Mouse (Mus musculus): ENCODE data around the gene Cct8l1. TPM values are rescaled to one million over a fixed set of nuclear protein-coding genes. Genes with fewer than 3 reads are reported as not detected.

The Cct8l1 gene
- not detected in 2 replicates for polyA plus RNA-seq (2011; ENCODE audit: insufficient read depth, insufficient read length, low replicate concordance, missing spikeins)

DNA sequence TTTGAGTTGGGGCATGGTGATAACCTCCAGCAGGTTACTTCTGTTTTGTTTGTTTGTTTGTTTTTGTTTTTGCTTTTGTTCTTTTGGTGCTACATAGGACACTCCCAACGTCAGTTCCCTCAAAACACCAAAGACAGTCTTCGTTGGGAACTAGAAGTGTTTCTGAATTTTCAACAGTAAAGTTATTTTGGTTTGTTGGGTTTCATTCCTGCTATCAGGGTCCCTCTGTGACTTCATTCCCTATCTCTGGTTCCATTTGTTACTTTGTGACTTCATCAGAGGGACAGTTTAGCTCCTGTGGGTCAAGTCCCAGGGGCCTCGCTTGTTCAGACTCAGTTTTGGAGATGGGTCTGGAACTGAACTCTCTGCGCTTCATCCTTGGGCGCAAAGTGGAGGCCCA, at the start of gene Cct8l1:
Gene Cct8l1 (plus strand): TSS at position 301 of the 400 bp plus-strand sequence.
- no peak within 1 kb of the TSS for H3K27ac ChIP-seq (ENCODE audit: control insufficient read depth, insufficient read depth, low read depth, low read length, poor library complexity)
- TF ChIP-seq CTCF (IDR thresholded peaks at IDR 0.05; ENCODE audit: control insufficient read depth, insufficient read depth, low read length) (no peak), POLR2A (IDR thresholded peaks at IDR 0.05; ENCODE audit: borderline replicate concordance, control insufficient read depth, low read depth, low read length) (no peak)
- H3K4me1 ChIP-seq (ENCODE audit: control insufficient read depth, insufficient read depth, low read length): no peaks in the 10 kb centered on the region
- no peak within 1 kb of the TSS for H3K4me3 ChIP-seq (replicated peaks; ENCODE audit: control insufficient read depth, low read depth, low read length)
- WGBS: 85% methylated on average over 5 of the region's 5 CpGs

DNA sequence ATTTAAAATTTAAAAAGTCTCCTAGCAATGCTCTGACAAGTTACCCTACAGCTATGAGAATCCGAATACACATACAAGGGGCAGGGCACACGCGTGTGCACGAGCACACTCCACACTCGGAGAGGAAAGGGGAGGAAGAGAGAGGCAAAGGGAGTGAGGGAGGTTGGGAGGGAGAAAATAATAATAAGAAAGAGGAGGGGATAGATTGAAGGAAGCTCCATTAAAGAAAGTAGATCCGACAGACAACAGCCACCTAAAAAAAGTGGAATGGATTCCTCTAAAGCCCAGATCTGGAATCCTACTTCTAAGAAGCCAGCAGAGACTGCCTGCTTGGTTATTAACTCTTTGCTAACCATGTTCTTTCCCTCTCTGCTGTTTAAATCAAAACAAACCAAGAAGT, 43.8 kb upstream of the Cct8l1 start:
- 9% methylated on average over 6 of the region's 6 CpGs for WGBS
- no peak overlapping the region for H3K4me3 ChIP-seq (replicated peaks; ENCODE audit: control insufficient read depth, low read depth, low read length)

DNA sequence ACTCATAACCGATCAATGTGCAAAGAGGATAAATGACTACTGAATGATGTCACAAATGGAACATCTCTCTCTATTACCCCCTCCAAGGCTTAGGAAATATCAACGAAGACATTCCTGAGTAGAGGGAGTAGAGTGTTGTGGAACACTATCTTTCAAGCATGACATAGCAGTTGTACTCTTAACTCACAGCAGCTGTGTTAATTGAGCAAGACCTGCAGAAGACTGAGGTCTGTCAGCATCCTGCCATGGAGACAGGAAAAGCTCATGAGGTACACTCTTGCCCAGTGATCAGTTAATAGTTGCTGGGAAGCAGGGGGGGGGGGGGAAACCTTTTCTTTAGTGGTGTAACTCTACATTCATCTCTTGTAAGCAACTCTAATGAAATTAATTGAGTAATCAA, 40.1 kb upstream of the Cct8l1 start:
- Histone ChIP-seq H3K4me3 (replicated peaks; ENCODE audit: control insufficient read depth, low read depth, low read length) (no peak overlapping the region), H3K4me1 (ENCODE audit: control insufficient read depth, insufficient read depth, low read length) (no peaks in the 10 kb centered on the region), H3K27ac (ENCODE audit: control insufficient read depth, insufficient read depth, low read depth, low read length, poor library complexity) (no peak overlapping the region)
- TF ChIP-seq CTCF (IDR thresholded peaks at IDR 0.05; ENCODE audit: control insufficient read depth, insufficient read depth, low read length): no peak
- 50% methylated on average over 2 of the region's 2 CpGs for WGBS

More for the DNA sequence above, 43.8 kb upstream of the Cct8l1 start:
- no peak for TF ChIP-seq CTCF (IDR thresholded peaks at IDR 0.05; ENCODE audit: control insufficient read depth, insufficient read depth, low read length)
- TF ChIP-seq POLR2A (IDR thresholded peaks at IDR 0.05; ENCODE audit: borderline replicate concordance, control insufficient read depth, low read depth, low read length): no peak
- H3K27ac ChIP-seq (ENCODE audit: control insufficient read depth, insufficient read depth, low read depth, low read length, poor library complexity): no peak overlapping the region
- H3K4me1 ChIP-seq (ENCODE audit: control insufficient read depth, insufficient read depth, low read length): no peaks in the 10 kb centered on the region

DNA sequence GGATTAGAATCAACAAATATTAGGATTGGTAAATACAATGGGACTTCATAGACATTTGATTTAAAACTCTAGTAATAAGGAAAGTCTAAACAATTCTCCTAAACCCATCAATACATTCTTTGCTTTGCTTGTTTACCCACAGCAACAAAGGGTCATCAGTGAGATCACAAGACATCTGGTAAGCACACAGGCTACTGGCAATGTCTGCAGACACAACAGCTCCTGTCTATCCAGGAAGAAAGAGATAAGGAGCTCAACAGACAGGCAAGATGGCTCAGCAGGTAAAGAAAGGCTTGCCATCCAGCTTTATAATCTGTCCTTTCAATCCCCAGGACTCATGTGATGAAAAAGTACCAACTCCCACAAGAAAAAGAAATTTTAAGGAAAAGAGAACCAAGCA, 37.0 kb upstream of the Cct8l1 start:
- no peak overlapping the region for H3K4me3 ChIP-seq (replicated peaks; ENCODE audit: control insufficient read depth, low read depth, low read length)
- H3K4me1 ChIP-seq (ENCODE audit: control insufficient read depth, insufficient read depth, low read length): no peaks in the 10 kb centered on the region
- no peak overlapping the region for H3K27ac ChIP-seq (ENCODE audit: control insufficient read depth, insufficient read depth, low read depth, low read length, poor library complexity)
- no peak for TF ChIP-seq POLR2A (IDR thresholded peaks at IDR 0.05; ENCODE audit: borderline replicate concordance, control insufficient read depth, low read depth, low read length)
- no peak for TF ChIP-seq CTCF (IDR thresholded peaks at IDR 0.05; ENCODE audit: control insufficient read depth, insufficient read depth, low read length)

DNA sequence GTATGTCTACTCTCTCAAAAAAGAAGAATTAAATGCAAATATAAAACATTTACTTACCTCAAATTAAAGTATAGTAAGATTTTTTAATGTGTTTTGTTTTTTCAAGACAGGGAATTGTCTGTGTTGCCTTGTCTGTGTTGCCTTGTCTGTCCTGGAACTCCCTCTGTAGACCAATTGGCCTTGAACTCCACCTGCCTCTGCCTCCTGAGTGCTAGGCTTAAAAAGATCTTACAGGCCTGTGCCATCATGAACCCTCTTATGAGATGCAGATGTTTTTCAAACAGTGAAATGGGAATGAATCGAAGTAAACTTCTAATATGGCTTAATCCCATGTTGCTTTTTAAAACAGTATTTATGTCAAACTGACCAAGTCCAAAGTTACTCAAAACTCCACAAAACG, 19.2 kb upstream of the Cct8l1 start:
- Histone ChIP-seq H3K27ac (ENCODE audit: control insufficient read depth, insufficient read depth, low read depth, low read length, poor library complexity) (no peak overlapping the region), H3K4me1 (ENCODE audit: control insufficient read depth, insufficient read depth, low read length) (peaks cover 3% of the 10 kb centered on the region; the same call in 1 of the 2 replicates), H3K4me3 (replicated peaks; ENCODE audit: control insufficient read depth, low read depth, low read length) (peak overlapping the region; percentile 48)
- TF ChIP-seq POLR2A (IDR thresholded peaks at IDR 0.05; ENCODE audit: borderline replicate concordance, control insufficient read depth, low read depth, low read length) (no peak), CTCF (IDR thresholded peaks at IDR 0.05; ENCODE audit: control insufficient read depth, insufficient read depth, low read length) (no peak)
- WGBS: 44% methylated on average over 2 of the region's 2 CpGs

DNA sequence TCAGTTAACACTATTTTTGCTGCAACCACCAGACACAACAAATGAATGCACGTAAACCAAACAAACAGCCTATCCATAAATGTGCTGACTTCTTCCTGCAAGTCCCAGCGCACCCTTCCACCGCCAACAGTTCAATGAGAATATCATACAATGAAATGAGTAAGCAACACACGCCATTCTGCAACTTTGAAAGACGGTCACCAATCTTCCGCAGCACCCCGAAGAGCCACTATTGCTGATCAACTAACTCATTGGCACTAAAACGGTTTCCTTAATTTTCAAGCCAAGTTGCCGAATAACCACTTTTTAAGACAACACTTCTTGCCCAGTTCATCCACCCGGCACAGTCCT, 18.5 kb upstream of the Cct8l1 start:
- under 1% methylated on average over 10 of the region's 10 CpGs for WGBS

DNA sequence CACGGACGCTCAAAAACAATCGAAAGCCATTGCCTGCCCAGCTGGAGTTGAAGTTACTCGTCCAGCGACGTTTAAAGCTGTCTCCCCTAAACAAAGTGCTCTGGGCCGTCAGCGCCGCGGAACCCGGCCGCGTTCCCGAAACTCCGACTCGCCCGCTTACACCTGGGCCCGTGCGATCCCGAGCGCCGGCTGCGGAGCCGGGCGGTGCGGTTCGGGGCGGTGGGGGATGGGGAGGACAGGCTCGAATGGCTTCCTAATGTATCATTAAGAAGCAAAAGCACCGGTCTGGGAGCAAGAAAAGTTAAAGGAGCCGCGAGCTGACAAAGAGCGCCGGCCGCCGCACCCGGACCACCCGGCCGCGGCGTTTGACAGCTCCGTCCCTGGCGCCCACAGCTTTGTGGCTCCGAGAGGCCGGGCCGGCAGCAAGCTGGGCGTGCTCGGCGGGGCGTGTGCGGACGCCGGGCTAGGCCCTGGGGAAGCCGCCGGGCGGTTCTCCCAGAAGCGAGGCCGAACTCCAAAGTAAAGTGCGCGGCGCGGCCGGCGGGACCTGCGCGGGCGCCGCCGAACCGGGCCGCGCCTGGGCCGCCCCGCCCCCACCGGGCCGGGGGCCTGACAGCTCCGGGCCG, 18.0 kb upstream of the Cct8l1 start:
- peak overlapping the region; percentile 100 for H3K27ac ChIP-seq (ENCODE audit: control insufficient read depth, insufficient read depth, low read depth, low read length, poor library complexity)

More for the DNA sequence above, 18.5 kb upstream of the Cct8l1 start:
- TF ChIP-seq POLR2A (IDR thresholded peaks at IDR 0.05; ENCODE audit: borderline replicate concordance, control insufficient read depth, low read depth, low read length) (no peak), CTCF (IDR thresholded peaks at IDR 0.05; ENCODE audit: control insufficient read depth, insufficient read depth, low read length) (no peak)
- Histone ChIP-seq H3K4me3 (replicated peaks; ENCODE audit: control insufficient read depth, low read depth, low read length) (peak overlapping the region; percentile 98), H3K4me1 (ENCODE audit: control insufficient read depth, insufficient read depth, low read length) (peaks cover 3% of the 10 kb centered on the region; the same call in 1 of the 2 replicates), H3K27ac (ENCODE audit: control insufficient read depth, insufficient read depth, low read depth, low read length, poor library complexity) (peak overlapping the region; percentile 100)

DNA sequence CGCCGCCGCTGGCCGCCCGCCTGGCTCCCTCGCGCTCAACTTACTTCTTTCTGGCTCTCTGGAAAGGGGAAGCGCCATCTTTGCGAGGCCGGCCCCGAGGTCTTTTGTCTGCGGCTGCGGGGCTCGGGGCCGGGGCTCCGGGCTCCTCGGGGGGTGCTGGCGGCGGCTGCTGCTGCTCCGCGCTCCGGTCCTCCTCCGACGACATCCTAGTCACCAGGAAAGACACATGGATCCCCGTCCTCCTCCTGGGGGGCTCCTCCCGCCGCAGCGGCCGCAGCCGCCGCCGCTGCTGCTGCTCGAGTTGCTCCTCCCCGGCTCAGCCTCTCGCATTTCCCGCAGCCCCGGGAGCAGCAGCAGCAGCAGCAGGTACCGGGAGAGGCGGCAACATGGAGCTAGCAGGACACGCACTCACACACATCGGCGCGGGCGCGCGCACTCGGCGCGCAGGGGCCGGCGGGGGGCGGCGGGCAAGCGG, 17.5 kb upstream of the Cct8l1 start, which contains the start of gene Kmt2c:
Gene Kmt2c (minus strand): TSS at position 438 of the 475 bp plus-strand sequence.
- peak within 1 kb of the TSS; percentile 98 for H3K4me3 ChIP-seq (replicated peaks; ENCODE audit: control insufficient read depth, low read depth, low read length)
- TF ChIP-seq CTCF (IDR thresholded peaks at IDR 0.05; ENCODE audit: control insufficient read depth, insufficient read depth, low read length): no peak
- peak; percentile 88 for TF ChIP-seq POLR2A (IDR thresholded peaks at IDR 0.05; ENCODE audit: borderline replicate concordance, control insufficient read depth, low read depth, low read length)
- H3K27ac ChIP-seq (ENCODE audit: control insufficient read depth, insufficient read depth, low read depth, low read length, poor library complexity): peak within 1 kb of the TSS; percentile 100
- peaks cover 3% of the 10 kb centered on the region; the same call in 1 of the 2 replicates for H3K4me1 ChIP-seq (ENCODE audit: control insufficient read depth, insufficient read depth, low read length)
- WGBS: 2% methylated on average over 47 of the region's 54 CpGs

More for the DNA sequence above, 18.0 kb upstream of the Cct8l1 start:
- Histone ChIP-seq H3K4me3 (replicated peaks; ENCODE audit: control insufficient read depth, low read depth, low read length) (peak overlapping the region; percentile 98), H3K4me1 (ENCODE audit: control insufficient read depth, insufficient read depth, low read length) (peaks cover 3% of the 10 kb centered on the region; the same call in 1 of the 2 replicates)
- TF ChIP-seq CTCF (IDR thresholded peaks at IDR 0.05; ENCODE audit: control insufficient read depth, insufficient read depth, low read length) (no peak), POLR2A (IDR thresholded peaks at IDR 0.05; ENCODE audit: borderline replicate concordance, control insufficient read depth, low read depth, low read length) (peak; percentile 7; the same call in 1 of the 2 replicates)
- WGBS: under 1% methylated on average over 78 of the region's 78 CpGs

Measured in bone marrow, adult 2 months (tissue).